ENCODE assay signal across 26 mouse cellular contexts in genomic region chr2:64649614-64650013, GRCm38 (mm10).
A peak's percentile ranks its signal among the peaks of the same experiment; 100 is the strongest.
DNase-seq lines count a peak whose midpoint lies in the region; ATAC-seq and TF ChIP-seq lines count a peak whose summit lies in the region.
"Had no signal": no experiment of that assay in that cellular context is flagged by ENCODE, and none has a peak within 500 bp of the region (broad histone marks: within the 10 kb centered on the region; RNA-seq: fewer than 3 reads in every experiment).

No protein-coding gene starts in this region.

- peak; percentile 12 for DNase-seq in liver, adult 2 months (ENCODE audit: extremely low read depth, low read depth, low spot score)
- no peak for DNase-seq in liver
- peak; percentile 49 for DNase-seq in kidney, postnatal 10 days
- DNase-seq in kidney, postnatal 4 days = peak; percentile 11 to 23
- DNase-seq in adrenal gland, adult 18-20 months (ENCODE audit: low spot score in 2 of 2) = no peak
- no peak for DNase-seq in thymus, adult 2 months
- no peak for DNase-seq in T-cell, adult 2 months (ENCODE audit: low spot score)
- DNase-seq: adrenal gland, adult 8-10 months; adrenal gland, postnatal 25 days; cerebellum, adult 11-12 months; cerebellum, adult 8-10 months; cerebellum, postnatal 10 days; cerebellum, postnatal 36 days; embryo, embryonic 11 days; gastrocnemius, postnatal 25 days; heart, adult 2 months had no signal

- no peak for TF ChIP-seq CTCF in liver, adult 2 months (IDR thresholded peaks at IDR 0.05; ENCODE audit: low read depth, low read length)
- no peak for TF ChIP-seq CTCF in thymus, adult 2 months (IDR thresholded peaks at IDR 0.05; ENCODE audit: borderline replicate concordance, control insufficient read depth, extremely low read depth, insufficient read depth, low read length, poor library complexity)

- H3K4me1 ChIP-seq in liver, adult 2 months (ENCODE audit: control insufficient read depth, insufficient read depth, low read length) = no peaks in the 10 kb centered on the region
- H3K4me1 ChIP-seq in kidney, embryonic 15.5 days = no peaks in the 10 kb centered on the region
- H3K4me1 ChIP-seq in thymus, adult 2 months (replicated peaks; ENCODE audit: control insufficient read depth, insufficient read depth, low read length) = no peaks in the 10 kb centered on the region
- H3K4me1 ChIP-seq: embryonic facial prominence, embryonic 10.5 days; embryonic facial prominence, embryonic 13.5 days; forebrain, embryonic 12.5 days; forebrain, embryonic 15.5 days; hindbrain, embryonic 12.5 days; hindbrain, embryonic 15.5 days had no signal

- no peak overlapping the region for H3K27ac ChIP-seq in liver, adult 2 months (replicated peaks; ENCODE audit: insufficient read depth, low read depth, low read length)
- peak overlapping the region; percentile 37; the same call in 1 of the 2 replicates for H3K27ac ChIP-seq in kidney, embryonic 15.5 days
- H3K27ac ChIP-seq in thymus, adult 2 months (ENCODE audit: control insufficient read depth, insufficient read depth, low read length) = no peak overlapping the region
- H3K27ac ChIP-seq: embryonic facial prominence, embryonic 10.5 days; embryonic facial prominence, embryonic 13.5 days; forebrain, embryonic 12.5 days; forebrain, embryonic 15.5 days; heart, adult 2 months; hindbrain, embryonic 12.5 days; hindbrain, embryonic 15.5 days had no signal

- ATAC-seq in kidney, embryonic 15.5 days (replicated peaks; ENCODE audit: low FRiP score) = no peak
- ATAC-seq: CD4-positive, CD25-positive, alpha-beta regulatory T cell, adult 4 months; forebrain, embryonic 15.5 days had no signal

- no peaks in the 10 kb centered on the region for H3K79me2 ChIP-seq in liver, adult 2 months (ENCODE audit: control insufficient read depth, insufficient read depth, low read length)

- no peak overlapping the region for H3K9ac ChIP-seq in liver, adult 2 months (ENCODE audit: low read depth, low read length)
- no peak overlapping the region for H3K9ac ChIP-seq in kidney, embryonic 15.5 days
- H3K9ac ChIP-seq: embryonic facial prominence, embryonic 13.5 days; forebrain, embryonic 12.5 days; forebrain, embryonic 15.5 days; hindbrain, embryonic 12.5 days; hindbrain, embryonic 15.5 days had no signal

- no peaks in the 10 kb centered on the region for H3K36me3 ChIP-seq in liver, adult 2 months (ENCODE audit: control insufficient read depth, insufficient read depth, low read length)
- no peaks in the 10 kb centered on the region for H3K36me3 ChIP-seq in kidney, embryonic 15.5 days
- H3K36me3 ChIP-seq in thymus, adult 2 months (ENCODE audit: control insufficient read depth, insufficient read depth, low read length) = no peaks in the 10 kb centered on the region
- H3K36me3 ChIP-seq: embryonic facial prominence, embryonic 10.5 days; embryonic facial prominence, embryonic 13.5 days; forebrain, embryonic 12.5 days; forebrain, embryonic 15.5 days; hindbrain, embryonic 12.5 days; hindbrain, embryonic 15.5 days had no signal

- no peak overlapping the region for H3K4me2 ChIP-seq in kidney, embryonic 15.5 days
- H3K4me2 ChIP-seq: embryonic facial prominence, embryonic 13.5 days; forebrain, embryonic 12.5 days; forebrain, embryonic 15.5 days; heart, embryonic 11.5 days; hindbrain, embryonic 12.5 days; hindbrain, embryonic 15.5 days had no signal

- no peak overlapping the region for H3K4me3 ChIP-seq in liver, adult 2 months (ENCODE audit: insufficient read depth, low read depth, low read length)
- no peak overlapping the region for H3K4me3 ChIP-seq in kidney, embryonic 15.5 days (replicated peaks)
- H3K4me3 ChIP-seq in thymus, adult 2 months (ENCODE audit: control insufficient read depth, insufficient read depth, low read length) = no peak overlapping the region
- H3K4me3 ChIP-seq: embryonic facial prominence, embryonic 10.5 days; embryonic facial prominence, embryonic 13.5 days; erythroblast, embryonic 14.5 days; forebrain, embryonic 12.5 days; forebrain, embryonic 15.5 days; heart, adult 2 months; hindbrain, embryonic 12.5 days; hindbrain, embryonic 15.5 days had no signal

- no peak for TF ChIP-seq POLR2A in liver, adult 2 months (IDR thresholded peaks at IDR 0.05; ENCODE audit: extremely low read depth, insufficient read depth, low read length)
- no peak for TF ChIP-seq POLR2A in thymus, adult 2 months (IDR thresholded peaks at IDR 0.05; ENCODE audit: control insufficient read depth, extremely low read depth, insufficient read depth, low read length, poor library complexity)

- WGBS in liver, adult 2 months = 73% methylated on average over 1 of the region's 1 CpGs
- WGBS in kidney, embryonic 15.5 days = 63% methylated on average over 1 of the region's 1 CpGs
- 95% methylated on average over 1 of the region's 1 CpGs for WGBS in thymus, adult 2 months

- H3K27me3 ChIP-seq in liver, adult 2 months (ENCODE audit: control insufficient read depth, insufficient read depth, low read length) = no peaks in the 10 kb centered on the region
- no peaks in the 10 kb centered on the region for H3K27me3 ChIP-seq in kidney, embryonic 15.5 days
- no peaks in the 10 kb centered on the region for H3K27me3 ChIP-seq in thymus, adult 2 months (ENCODE audit: control insufficient read depth, insufficient read depth, low read length)
- H3K27me3 ChIP-seq: embryonic facial prominence, embryonic 13.5 days; forebrain, embryonic 12.5 days; forebrain, embryonic 15.5 days; hindbrain, embryonic 12.5 days; hindbrain, embryonic 15.5 days had no signal

- H3K9me3 ChIP-seq in kidney, embryonic 15.5 days (replicated peaks) = no peaks in the 10 kb centered on the region
- H3K9me3 ChIP-seq: embryonic facial prominence, embryonic 10.5 days; embryonic facial prominence, embryonic 13.5 days; forebrain, embryonic 12.5 days; forebrain, embryonic 15.5 days; hindbrain, embryonic 12.5 days; hindbrain, embryonic 15.5 days had no signal

Comparison
In these comparisons a context has a peak if more than half of its experiments do, and no peak if none do; other contexts are left out.
1. DNase-seq: peak in liver, adult 2 months (single experiment), kidney, postnatal 10 days (single experiment) and kidney, postnatal 4 days (2 of 2); none in liver (single experiment), adrenal gland, adult 18-20 months (0 of 2), thymus, adult 2 months (single experiment) and T-cell, adult 2 months (single experiment).